Mouse (Mus musculus): Measurements from ENCODE around the gene Klf2.
A peak's percentile ranks its signal among the peaks of the same experiment; 100 is the strongest.

Gene Klf2

GRCm38 (mm10) chr8:72318801-72319322 is at the start of gene Klf2:
TSS of gene Klf2 (plus strand) at chr8:72319033.
- DNase-seq: peak; percentile 88

- DNase-seq: no peak
Observed at GRCm38 (mm10) chr8:72270606-72271005, 48.2 kb upstream of the Klf2 start.

GRCm38 (mm10) chr8:72271051-72271660 is 47.7 kb upstream of the Klf2 start:
- DNase-seq: no peak

GRCm38 (mm10) chr8:72271691-72272090 is 47.1 kb upstream of the Klf2 start:
- no peak for DNase-seq

- peak; percentile 60 for DNase-seq
Observed at GRCm38 (mm10) chr8:72272361-72272760, 46.5 kb upstream of the Klf2 start.

- DNase-seq: no peak
Observed at GRCm38 (mm10) chr8:72273111-72273770, 45.6 kb upstream of the Klf2 start.

- DNase-seq: no peak
Observed at GRCm38 (mm10) chr8:72273807-72274206, 45.0 kb upstream of the Klf2 start.

- no peak for DNase-seq
Observed at GRCm38 (mm10) chr8:72277244-72277643, 41.6 kb upstream of the Klf2 start.

- no peak for DNase-seq
Observed at GRCm38 (mm10) chr8:72279151-72279550, 39.7 kb upstream of the Klf2 start.

- no peak for DNase-seq
Observed at GRCm38 (mm10) chr8:72281634-72282033, 37.2 kb upstream of the Klf2 start.

GRCm38 (mm10) chr8:72285285-72285684 is 33.5 kb upstream of the Klf2 start:
- DNase-seq: no peak

- no peak for DNase-seq
Observed at GRCm38 (mm10) chr8:72289051-72289450, 29.8 kb upstream of the Klf2 start.

GRCm38 (mm10) chr8:72291104-72291503 is 27.7 kb upstream of the Klf2 start:
- DNase-seq: no peak

- no peak for DNase-seq
Observed at GRCm38 (mm10) chr8:72293309-72293708, 25.5 kb upstream of the Klf2 start.

GRCm38 (mm10) chr8:72295125-72295524 is 23.7 kb upstream of the Klf2 start:
- no peak for DNase-seq

- peak; percentile 57 for DNase-seq
Observed at GRCm38 (mm10) chr8:72295679-72296078, 23.2 kb upstream of the Klf2 start.

GRCm38 (mm10) chr8:72296561-72296960 is 22.3 kb upstream of the Klf2 start:
- DNase-seq: no peak

- DNase-seq: no peak
Observed at GRCm38 (mm10) chr8:72298928-72299327, 19.9 kb upstream of the Klf2 start.

- DNase-seq: no peak
Observed at GRCm38 (mm10) chr8:72300654-72301400, 18.0 kb upstream of the Klf2 start.

GRCm38 (mm10) chr8:72301497-72301896 is 17.3 kb upstream of the Klf2 start:
- no peak for DNase-seq

- no peak for DNase-seq
Observed at GRCm38 (mm10) chr8:72302986-72303612, 15.7 kb upstream of the Klf2 start.

- peak; percentile 31 for DNase-seq
Observed at GRCm38 (mm10) chr8:72303633-72304032, 15.2 kb upstream of the Klf2 start.

GRCm38 (mm10) chr8:72305210-72305905 is 13.5 kb upstream of the Klf2 start, which contains the start of gene Gm10282:
TSS of gene Gm10282 (minus strand) at chr8:72305260.
- no peak for DNase-seq

All from right cerebral cortex, postnatal 25 days (tissue).